Mouse (Mus musculus): ENCODE data around the gene Inha.

GRCm38 (mm10) chr1:75458025-75458788, 48.7 kb upstream of the Inha start:
- TF ChIP-seq JUND (IDR thresholded peaks at IDR 0.05; ENCODE audit: low read depth, low read length) (no peak), TAL1 (IDR thresholded peaks at IDR 0.05; ENCODE audit: low read length) (no peak), ZMIZ1 (IDR thresholded peaks at IDR 0.05; ENCODE audit: low read depth, low read length) (no peak), POLR2A (IDR thresholded peaks at IDR 0.05; ENCODE audit: control insufficient read depth in 1 of 2, insufficient read depth in 1 of 2, low read depth in 1 of 2, low read length in 2 of 2, poor library complexity in 1 of 2) (no peak), ELF1 (IDR thresholded peaks at IDR 0.05; ENCODE audit: low read depth, low read length) (no peak)
